Mouse (Mus musculus) duodenum, adult 2 months (tissue): ENCODE measurements around the gene Magohb. TPM values are rescaled to one million over a fixed set of nuclear protein-coding genes. Genes with fewer than 3 reads are reported as not detected.

Experiments
- polyA plus RNA-seq: library from polyadenylated mRNA; depleted of rRNA; stranded (reverse); fragments of >200 nt; gene quantifications from 2 replicates; pipeline ENCODE4 v1.2.3, GENCODE M21; 2012; ENCODE audit warnings: low replicate concordance; rRNA removed

The Magohb gene
- polyA plus RNA-seq, result 0.30 TPM in 1 of 2 replicates, not detected in the other

DNA sequence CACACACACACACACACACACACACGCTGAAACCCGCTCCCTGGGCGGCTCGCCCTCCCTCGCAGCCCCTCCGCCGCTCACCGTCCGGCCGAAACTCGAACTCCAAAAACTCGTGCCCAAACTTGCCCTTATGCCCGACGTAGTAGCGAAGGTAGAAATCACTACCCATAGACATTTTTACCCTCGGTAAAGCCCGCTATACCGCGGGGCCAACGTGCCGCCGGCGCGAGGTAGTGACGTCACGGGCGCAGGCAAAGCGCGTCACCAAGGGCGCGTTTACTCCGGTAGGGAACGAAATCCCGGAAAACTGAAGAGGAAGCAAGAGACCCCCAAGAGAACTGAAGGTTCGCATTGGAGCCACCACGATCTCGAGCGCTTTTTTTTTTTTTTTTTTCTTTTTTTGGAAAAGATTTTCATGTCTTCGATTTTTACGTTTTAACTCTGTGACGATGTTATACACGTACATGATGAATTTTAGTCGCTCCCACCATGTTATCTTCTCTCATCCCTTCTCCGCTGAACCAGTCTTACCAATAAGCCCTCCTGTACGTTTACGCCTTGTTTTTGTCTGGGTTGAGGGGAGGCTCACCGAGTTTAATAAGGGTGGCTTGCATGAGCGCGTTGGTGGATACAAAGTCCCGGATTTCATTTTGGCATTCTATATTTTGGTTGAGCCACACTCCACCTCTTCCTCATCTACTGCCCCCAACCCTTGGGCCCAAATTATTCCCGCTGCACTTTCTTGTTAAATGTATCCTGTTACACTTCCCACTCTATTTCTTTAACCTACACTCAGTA, at the start of gene Magohb:
TSS of gene Magohb (minus strand) at position 254 of the 798 bp plus-strand sequence.

GRCm38 (mm10) chr6:131247206-131247605, 45.8 kb downstream of the Magohb start, which contains the start of gene Klra2:
TSS of gene Klra2 (minus strand) at chr6:131247362.

Other genes starting within 250 kb of the Magohb start
- gene Klra2, start 45.9 kb downstream of the Magohb start, polyA plus RNA-seq, result 0.11 and 0.14 TPM in 2 replicates
- 19.3 and 22.0 TPM in 2 replicates for gene Styk1, start 60.4 kb upstream of the Magohb start, polyA plus RNA-seq
- gene Ybx3, start 95.2 kb upstream of the Magohb start, polyA plus RNA-seq, result 72.3 and 101 TPM in 2 replicates
- gene 5430401F13Rik, start 193.2 kb upstream of the Magohb start, polyA plus RNA-seq, result not detected in 2 replicates
- not detected in 2 replicates for gene Gm6619, start 193.2 kb upstream of the Magohb start, polyA plus RNA-seq